Mouse (Mus musculus): Measurements from ENCODE around the gene Mdm2.

DNA sequence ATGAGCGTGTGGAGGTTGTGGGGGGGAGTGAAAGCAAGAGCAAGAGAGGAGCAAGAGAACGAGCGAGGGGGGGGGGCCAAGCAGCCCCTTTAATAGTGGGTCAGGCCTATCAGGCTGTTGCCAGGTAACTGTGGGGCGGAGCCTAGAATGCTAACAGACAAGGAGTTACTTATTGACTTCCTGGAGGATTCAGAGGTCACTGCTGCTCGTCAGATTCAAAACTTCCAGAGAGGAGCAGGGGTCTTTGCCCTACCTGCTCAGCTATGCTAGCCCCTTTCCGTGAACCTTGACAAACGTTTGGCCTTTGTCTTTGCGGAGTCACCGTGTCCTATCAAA is 46.7 kb downstream of the Mdm2 start:
- no peak for TF ChIP-seq CTCF (IDR thresholded peaks at IDR 0.05; ENCODE audit: control insufficient read depth, insufficient read depth, low read length)
- no peak for TF ChIP-seq POLR2A (IDR thresholded peaks at IDR 0.05; ENCODE audit: borderline replicate concordance, control insufficient read depth, low read depth, low read length)
